Comparison of ENCODE assay signal across 8 mouse cellular contexts in genomic region chr9:107298059-107298780, GRCm38 (mm10). TPM values are rescaled to one million over a fixed set of nuclear protein-coding genes. Genes with fewer than 3 reads are reported as not detected.
DNase-seq lines count a peak whose midpoint lies in the region; ATAC-seq and TF ChIP-seq lines count a peak whose summit lies in the region.

No protein-coding gene starts in this region.

- peaks cover 10% of the 10 kb centered on the region for H3K4me1 ChIP-seq in forebrain, embryonic 14.5 days (ENCODE audit: control insufficient read depth, insufficient read depth, low read length)

- WGBS in forebrain, embryonic 14.5 days: 84% methylated on average over 8 of the region's 8 CpGs

- peak; percentile 45 for DNase-seq in gastrocnemius, adult 2 months
- DNase-seq in gastrocnemius, postnatal 4 days (ENCODE audit: low spot score in 2 of 2): no peak
- no peak for DNase-seq in forebrain, embryonic 14.5 days (ENCODE audit: low spot score)
- peak; percentile 70 to 78 for DNase-seq in kidney, adult 8-10 months
- peak; percentile 68 for DNase-seq in lung, postnatal 10 days
- DNase-seq in right cerebral cortex, postnatal 4 days: no peak
- no peak for DNase-seq in layer of hippocampus, postnatal 25 days (ENCODE audit: extremely low spot score in 1 of 2, low spot score in 1 of 2)
- no peak for DNase-seq in adrenal gland, postnatal 36 days

- TF ChIP-seq CTCF in gastrocnemius, adult 2 months (IDR thresholded peaks at IDR 0.05): no peak

- peak overlapping the region; percentile 77 for H3K4me3 ChIP-seq in gastrocnemius, adult 2 months
- no peak overlapping the region for H3K4me3 ChIP-seq in forebrain, embryonic 14.5 days (ENCODE audit: low read depth, low read length)

- no peak for ATAC-seq in forebrain, embryonic 14.5 days

- peak overlapping the region; percentile 94; the same call in 1 of the 2 replicates for H3K4me2 ChIP-seq in forebrain, embryonic 14.5 days (ENCODE audit: low read length)

- H3K9ac ChIP-seq in forebrain, embryonic 14.5 days (ENCODE audit: low read length): no peak overlapping the region

- intact Hi-C loops in gastrocnemius, adult 2 months (cut with DNase I): loop anchor here (10.0 kb wide), 1 partner anchor 613 kb away; the partner anchor contains the start of gene Tex264

- 0 out of 2 replicates have a peak, but pooled peaks cover 2% of the 10 kb centered on the region for H3K27me3 ChIP-seq in forebrain, embryonic 14.5 days (replicated peaks; ENCODE audit: control insufficient read depth, insufficient read depth, low read length)

- no peaks in the 10 kb centered on the region for H3K9me3 ChIP-seq in forebrain, embryonic 14.5 days (replicated peaks; ENCODE audit: control insufficient read depth, low read length)

- peaks cover 16% of the 10 kb centered on the region for H3K36me3 ChIP-seq in forebrain, embryonic 14.5 days (ENCODE audit: control insufficient read depth, insufficient read depth, low read length)

- peak overlapping the region; percentile 80 for H3K27ac ChIP-seq in gastrocnemius, adult 2 months
- H3K27ac ChIP-seq in forebrain, embryonic 14.5 days (ENCODE audit: low read depth, low read length): no peak overlapping the region

RNA-seq across cellular contexts. Expression of gene Cish, which starts 2.4 kb away (rescaled TPM):
- total RNA-seq in gastrocnemius, adult 2 months (2021): 100 to 1,000 TPM in 1 of 2 experiments, 10 to 100 TPM in 1; 25.7 to 113 TPM
- total RNA-seq in gastrocnemius, postnatal 4 days (2021): 10 to 100 TPM; 17.3 to 21.7 TPM
- 4.9 and 7.0 TPM in 2 replicates for polyA plus RNA-seq in forebrain, embryonic 14.5 days (2014; fragmentation: Nextera tagmentation; extraction: Ambion mirVana)
- total RNA-seq in layer of hippocampus, postnatal 25 days (2021): 1 to 10 TPM; 2.6 to 2.8 TPM
- total RNA-seq in adrenal gland, postnatal 36 days (2021): 10 to 100 TPM; 31.7 to 31.8 TPM

RNA-seq across cellular contexts. Expression of gene Mapkapk3, which starts 8.5 kb away (rescaled TPM):
- total RNA-seq in gastrocnemius, adult 2 months (2021): 10 to 100 TPM; 32.6 to 48.1 TPM
- 10 to 100 TPM; 19.7 to 22.8 TPM for total RNA-seq in gastrocnemius, postnatal 4 days (2021)
- 1.4 and 1.9 TPM in 2 replicates for polyA plus RNA-seq in forebrain, embryonic 14.5 days (2014; fragmentation: Nextera tagmentation; extraction: Ambion mirVana)
- total RNA-seq in layer of hippocampus, postnatal 25 days (2021): 1 to 10 TPM; 2.1 to 3.1 TPM
- total RNA-seq in adrenal gland, postnatal 36 days (2021): 10 to 100 TPM; 53.7 to 54.3 TPM

RNA-seq across cellular contexts. Expression of gene Hemk1, which starts 39.9 kb away (rescaled TPM):
- total RNA-seq in gastrocnemius, adult 2 months (2021): 10 to 100 TPM; 11.6 to 14.4 TPM
- 10 to 100 TPM; 14.0 to 14.5 TPM for total RNA-seq in gastrocnemius, postnatal 4 days (2021)
- polyA plus RNA-seq in forebrain, embryonic 14.5 days (2014; fragmentation: Nextera tagmentation; extraction: Ambion mirVana): 14.0 and 15.7 TPM in 2 replicates
- total RNA-seq in layer of hippocampus, postnatal 25 days (2021): 10 to 100 TPM; 16.5 to 18.2 TPM
- total RNA-seq in adrenal gland, postnatal 36 days (2021): 10 to 100 TPM; 15.6 to 16.1 TPM

RNA-seq across cellular contexts. Expression of gene 6430571L13Rik, which starts 42.2 kb away (rescaled TPM):
- 10 to 100 TPM; 37.9 to 49.6 TPM for total RNA-seq in gastrocnemius, adult 2 months (2021)
- 10 to 100 TPM; 16.9 to 18.1 TPM for total RNA-seq in gastrocnemius, postnatal 4 days (2021)
- 2.0 and 2.3 TPM in 2 replicates for polyA plus RNA-seq in forebrain, embryonic 14.5 days (2014; fragmentation: Nextera tagmentation; extraction: Ambion mirVana)
- total RNA-seq in layer of hippocampus, postnatal 25 days (2021): 1 to 10 TPM; 2.1 to 2.3 TPM
- total RNA-seq in adrenal gland, postnatal 36 days (2021): 1 to 10 TPM; 1.2 to 1.3 TPM

Comparison
In these comparisons a context has a peak if more than half of its experiments do, and no peak if none do; other contexts are left out.
1. DNase-seq: peak in gastrocnemius, adult 2 months (single experiment), kidney, adult 8-10 months (2 of 2) and lung, postnatal 10 days (single experiment); none in gastrocnemius, postnatal 4 days (0 of 2), forebrain, embryonic 14.5 days (single experiment), right cerebral cortex, postnatal 4 days (single experiment), layer of hippocampus, postnatal 25 days (0 of 2) and adrenal gland, postnatal 36 days (0 of 2).
2. RNA of gene Cish, which starts 2.4 kb away (total RNA-seq): 25.7 to 113 TPM in gastrocnemius, adult 2 months, 31.7 to 31.8 TPM in adrenal gland, postnatal 36 days and 17.3 to 21.7 TPM in gastrocnemius, postnatal 4 days; 2.6 to 2.8 TPM in layer of hippocampus, postnatal 25 days; every median in the first group is over 4 times any median in the second.
3. RNA of gene Mapkapk3, which starts 8.5 kb away (total RNA-seq): 53.7 to 54.3 TPM in adrenal gland, postnatal 36 days, 32.6 to 48.1 TPM in gastrocnemius, adult 2 months and 19.7 to 22.8 TPM in gastrocnemius, postnatal 4 days; 2.1 to 3.1 TPM in layer of hippocampus, postnatal 25 days; every median in the first group is over 4 times any median in the second.